Mouse (Mus musculus) v-Abl transformed pro-B cells (cell line): Measurements from ENCODE around the gene Scn1b.

ENCODE experiments used
- in situ Hi-C, 2 experiments: fragments of 400-800 bp; cut with MboI; formaldehyde crosslinking; loops; one replicate each; pipeline ENCODE4 v1.15.1; 2025; ENCODE audit not compliant: unreplicated experiment in 2 of 2

The Scn1b gene

GRCm38 (mm10) chr7:31149751-31150565 lies 23.2 kb upstream of the Scn1b start:
- in situ Hi-C loops: no loop called here

GRCm38 (mm10) chr7:31149271-31149670 lies 22.5 kb upstream of the Scn1b start:
- in situ Hi-C loops: no loop called here

GRCm38 (mm10) chr7:31148756-31149155 lies 22.0 kb upstream of the Scn1b start:
- in situ Hi-C loops: no loop called here

DNA sequence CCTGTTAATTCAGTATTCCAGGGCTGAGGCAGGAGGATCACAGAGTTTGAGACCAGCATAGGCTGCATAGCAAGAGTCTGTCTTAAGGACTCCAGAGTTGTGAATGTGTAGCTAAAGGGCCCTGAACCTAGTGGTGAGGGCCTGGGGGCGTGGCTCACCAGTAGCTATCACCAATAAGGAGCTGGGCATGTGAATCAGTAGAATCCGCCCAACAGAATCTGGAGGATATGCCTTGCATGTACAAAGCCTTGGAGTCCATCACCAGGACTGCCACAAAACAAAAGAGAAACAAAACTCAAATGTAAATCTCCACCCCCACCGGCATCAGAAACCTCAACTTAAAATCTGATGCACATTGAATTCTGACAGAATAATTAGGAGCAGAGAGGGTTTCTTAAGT lies 21.3 kb upstream of the Scn1b start:
- in situ Hi-C loops: no loop called here

GRCm38 (mm10) chr7:31145596-31146160 lies 18.9 kb upstream of the Scn1b start:
- in situ Hi-C loops: no loop called here

GRCm38 (mm10) chr7:31144886-31145285 lies 18.1 kb upstream of the Scn1b start:
- in situ Hi-C loops: no loop called here

DNA sequence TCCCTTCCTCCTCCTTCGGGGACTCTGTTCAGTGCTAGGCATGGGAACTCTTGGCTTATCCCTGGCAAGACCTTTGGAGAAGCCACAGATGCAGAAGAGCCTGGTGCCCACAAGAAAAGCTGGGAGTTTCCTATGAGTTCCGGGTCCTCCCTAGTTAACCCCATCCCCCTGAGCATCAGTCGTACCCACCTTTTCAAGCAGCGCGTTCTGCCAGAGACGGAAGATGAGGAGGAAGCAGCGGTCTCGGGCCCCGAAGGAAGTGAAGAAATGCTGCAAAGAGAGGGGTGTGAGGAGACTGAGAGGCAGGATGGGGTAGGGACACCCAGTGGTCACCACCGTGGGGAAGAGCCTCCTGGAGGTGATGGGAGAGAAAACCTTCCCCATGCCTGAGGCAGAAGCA lies 14.1 kb upstream of the Scn1b start:
- in situ Hi-C loops: no loop called here

- in situ Hi-C loops: no loop called here
Measured at GRCm38 (mm10) chr7:31140302-31140701, 13.5 kb upstream of the Scn1b start.

DNA sequence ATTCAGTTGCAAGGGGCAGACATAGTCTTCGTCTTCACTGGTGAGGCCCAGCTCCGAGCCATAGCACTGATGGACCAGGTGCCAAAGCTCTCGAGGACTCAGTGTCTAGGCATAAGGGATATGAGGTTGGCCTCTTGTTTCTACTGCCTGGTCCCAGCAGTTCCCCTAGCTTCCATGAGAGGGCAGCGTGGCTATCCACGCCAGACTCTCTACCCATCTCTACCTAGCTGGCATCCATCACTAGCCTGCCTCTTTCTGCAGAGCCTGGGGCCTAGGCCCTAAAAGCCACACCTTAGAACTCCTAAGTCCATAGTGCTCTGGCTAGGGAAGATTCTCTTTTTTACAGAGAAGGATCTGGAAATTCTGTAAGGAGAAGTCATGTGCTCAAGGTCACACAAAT lies 13.0 kb upstream of the Scn1b start:
- in situ Hi-C loops: no loop called here

DNA sequence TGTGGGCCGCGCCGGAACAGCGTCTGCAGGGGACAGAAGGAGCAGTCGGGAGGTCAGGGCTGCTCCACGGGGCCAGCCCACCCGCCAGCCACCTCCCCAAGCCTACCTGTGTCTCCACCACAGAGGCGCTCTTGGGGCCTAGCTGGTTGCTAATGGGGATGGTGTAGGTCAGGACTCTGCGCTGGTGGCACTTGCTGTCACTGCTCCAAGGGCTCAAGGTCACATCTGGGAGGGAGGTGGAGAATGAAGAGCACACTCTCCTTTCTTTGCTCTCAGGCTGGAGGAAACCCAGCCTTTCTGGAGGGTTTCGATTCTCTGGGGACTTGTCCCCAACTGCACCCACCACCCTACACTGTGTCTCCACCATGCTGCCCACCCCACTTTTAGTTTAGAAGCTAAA lies 8.9 kb upstream of the Scn1b start:
- in situ Hi-C loops: no loop called here

GRCm38 (mm10) chr7:31131866-31132265 lies 5.1 kb upstream of the Scn1b start:
- in situ Hi-C loops: loop anchor here (5.0 kb wide), 1 partner anchor 45 kb away; no protein-coding TSS in a partner anchor

DNA sequence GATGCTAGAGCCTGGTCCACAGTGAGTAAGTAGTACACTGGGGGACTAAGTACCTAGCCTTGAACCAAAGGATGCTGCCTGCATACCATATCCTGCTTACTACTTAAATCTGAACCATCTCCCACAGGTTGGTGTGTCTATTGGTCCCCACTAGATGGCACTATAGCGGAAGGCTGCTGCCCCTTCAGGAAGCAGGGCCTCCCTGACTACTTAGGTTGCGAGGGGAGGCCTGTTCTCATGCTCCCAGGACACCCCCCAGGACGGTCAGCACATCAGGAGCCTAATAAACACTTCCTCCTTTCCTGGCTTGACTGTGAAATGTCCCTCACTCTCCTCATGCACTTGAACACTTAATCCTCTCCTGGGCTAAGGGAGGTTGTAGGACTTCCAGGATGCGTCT lies 4.0 kb upstream of the Scn1b start:
- in situ Hi-C loops: loop anchor here (5.0 kb wide), 1 partner anchor 46 kb away; no protein-coding TSS in a partner anchor

- in situ Hi-C loops: loop anchor here (5.0 kb wide), 1 partner anchor 47 kb away; no protein-coding TSS in a partner anchor
Measured at GRCm38 (mm10) chr7:31130197-31130596, 3.4 kb upstream of the Scn1b start.

GRCm38 (mm10) chr7:31128157-31128705 lies 1.4 kb upstream of the Scn1b start:
- in situ Hi-C loops: no loop called here

DNA sequence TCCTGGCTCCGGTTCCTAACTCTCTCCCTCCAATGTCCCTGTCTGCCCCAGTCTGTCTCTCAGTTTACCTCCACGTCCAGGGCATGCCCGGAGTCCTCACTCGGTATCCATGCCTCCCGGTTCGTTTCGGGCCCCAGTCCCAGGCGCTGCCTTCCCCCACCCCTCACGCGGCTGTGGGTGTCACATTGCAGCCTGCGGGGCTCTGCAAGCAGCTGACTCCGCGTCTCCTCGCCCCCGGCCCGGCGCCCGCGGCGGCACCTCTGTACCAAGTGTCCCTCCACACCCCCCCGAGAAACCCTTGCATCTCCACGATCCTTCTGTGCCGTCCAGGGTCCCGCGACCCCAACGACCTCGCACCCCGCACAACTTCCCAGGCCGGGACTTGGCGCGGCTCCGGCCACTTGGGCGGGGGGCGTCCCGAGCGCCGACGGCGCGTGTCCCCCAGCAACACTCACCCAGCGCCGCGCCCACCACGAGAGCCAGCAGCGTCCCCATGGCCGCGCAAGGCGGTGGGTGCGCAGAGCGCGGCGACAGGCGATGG lies 522 bp downstream of the Scn1b start:
- in situ Hi-C loops: no loop called here

DNA sequence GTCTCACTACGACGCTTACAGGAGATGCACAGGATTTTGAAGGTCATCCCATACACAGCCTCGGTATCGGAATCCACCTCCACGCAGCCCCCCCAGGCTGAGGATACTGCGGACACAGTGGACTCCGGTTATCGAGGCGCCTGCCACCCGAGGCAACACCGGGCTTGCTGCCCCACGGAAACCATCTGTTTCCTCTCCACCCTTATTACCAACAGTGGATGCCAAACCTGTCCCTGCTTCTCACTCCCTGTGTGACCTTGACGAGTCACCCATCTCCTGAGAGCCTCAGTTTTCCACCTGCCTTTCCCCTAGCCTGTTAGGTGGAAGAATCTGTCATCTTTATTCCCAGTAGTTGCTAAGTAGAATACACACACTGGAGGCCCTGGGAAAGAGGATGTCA lies 1.7 kb downstream of the Scn1b start:
- in situ Hi-C loops: no loop called here

- in situ Hi-C loops: no loop called here
Measured at GRCm38 (mm10) chr7:31124381-31124780, 2.4 kb downstream of the Scn1b start.

DNA sequence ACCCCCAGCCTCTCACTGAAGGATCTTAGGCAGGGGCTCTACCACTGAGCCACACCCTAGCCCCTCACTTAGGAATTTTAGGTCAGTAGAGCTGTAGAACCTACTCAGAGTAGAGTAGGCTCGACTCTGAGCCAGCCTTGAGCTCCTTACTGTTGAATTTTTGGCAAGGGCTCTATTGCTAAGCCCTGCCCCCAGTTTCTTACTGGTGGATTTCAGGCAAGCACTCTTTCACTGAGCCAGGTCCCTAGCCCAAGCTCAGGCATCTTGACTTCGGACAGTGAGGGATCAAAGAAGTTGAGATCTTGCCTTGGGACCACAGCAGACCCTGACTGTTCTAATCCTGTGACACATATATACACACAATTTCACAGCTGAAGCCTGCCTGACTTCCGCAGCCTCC lies 3.1 kb downstream of the Scn1b start:
- in situ Hi-C loops: no loop called here

- in situ Hi-C loops: no loop called here
Measured at GRCm38 (mm10) chr7:31122641-31123631, 3.9 kb downstream of the Scn1b start.

DNA sequence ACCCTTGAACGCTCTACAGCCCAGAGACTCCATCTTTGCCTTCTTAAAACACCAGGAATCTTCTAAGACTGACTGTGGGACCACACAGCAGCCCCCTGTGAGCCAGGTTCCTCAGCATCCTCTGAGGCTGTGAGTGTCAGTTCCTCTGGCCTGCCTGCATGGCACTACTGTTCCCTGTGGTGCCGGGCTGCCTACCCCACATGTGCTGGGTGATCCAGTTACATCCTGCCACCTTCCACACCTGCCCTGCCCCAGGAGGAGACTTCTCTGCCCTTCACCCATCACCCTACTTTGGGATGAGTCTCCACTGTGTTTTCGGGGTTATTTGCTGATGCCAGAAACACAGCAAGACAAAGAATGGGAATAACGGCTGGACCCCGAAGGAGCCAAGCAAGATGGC lies 7.2 kb downstream of the Scn1b start:
- in situ Hi-C loops: no loop called here
